Mouse (Mus musculus) B cell, adult 2 months (primary cell): ENCODE results near the gene 2310022A10Rik.

Experiments used
- DNase-seq, 2 experiments: peaks; one replicate each; pipeline ENCODE4 v3.0.0; 2022

The 2310022A10Rik gene

GRCm38 (mm10) chr7:27541922-27542321 lies 11.1 kb upstream of the 2310022A10Rik start:
- DNase-seq = no peak

GRCm38 (mm10) chr7:27542392-27543033 lies 10.5 kb upstream of the 2310022A10Rik start:
- DNase-seq = peak; percentile 87 to 88

DNA sequence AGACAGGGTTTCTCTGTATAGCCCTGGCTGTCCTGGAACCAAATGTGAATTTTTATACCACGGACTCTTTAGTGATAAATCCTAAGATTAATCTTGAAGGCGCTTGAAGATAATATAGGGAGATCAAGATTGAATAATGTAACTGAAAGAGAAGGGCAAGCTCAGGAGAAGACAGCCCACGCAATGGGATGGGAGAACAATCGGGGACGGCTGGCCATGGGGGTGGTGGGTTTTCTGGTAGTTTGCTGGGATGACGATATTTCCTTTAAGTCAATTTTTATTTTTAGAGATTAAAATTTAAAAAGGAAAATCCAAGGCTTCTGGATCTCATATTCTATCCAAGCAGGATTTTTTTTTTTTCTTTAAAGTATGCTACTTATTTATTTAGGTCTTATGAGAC lies 10.0 kb upstream of the 2310022A10Rik start:
- DNase-seq = no peak

DNA sequence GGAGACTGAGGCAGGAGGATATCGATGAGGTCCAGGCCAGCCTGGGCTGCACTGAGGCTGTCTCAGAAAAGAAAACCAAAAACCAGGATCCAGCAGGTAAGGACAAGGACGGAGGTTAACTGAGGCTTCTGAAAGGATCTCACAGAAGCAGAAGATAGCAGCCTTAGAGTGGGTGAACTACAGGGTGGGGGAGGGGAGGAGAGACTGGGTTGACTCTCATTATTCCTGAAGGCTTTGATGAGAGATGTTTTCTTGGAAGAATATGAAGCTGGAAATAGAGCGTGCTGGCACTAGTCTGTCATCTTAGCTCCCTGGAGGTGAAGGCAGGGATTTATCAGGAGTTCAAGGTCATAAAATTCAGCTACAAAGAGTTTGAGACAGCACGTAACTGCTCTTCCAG lies 9.2 kb upstream of the 2310022A10Rik start:
- no peak for DNase-seq

DNA sequence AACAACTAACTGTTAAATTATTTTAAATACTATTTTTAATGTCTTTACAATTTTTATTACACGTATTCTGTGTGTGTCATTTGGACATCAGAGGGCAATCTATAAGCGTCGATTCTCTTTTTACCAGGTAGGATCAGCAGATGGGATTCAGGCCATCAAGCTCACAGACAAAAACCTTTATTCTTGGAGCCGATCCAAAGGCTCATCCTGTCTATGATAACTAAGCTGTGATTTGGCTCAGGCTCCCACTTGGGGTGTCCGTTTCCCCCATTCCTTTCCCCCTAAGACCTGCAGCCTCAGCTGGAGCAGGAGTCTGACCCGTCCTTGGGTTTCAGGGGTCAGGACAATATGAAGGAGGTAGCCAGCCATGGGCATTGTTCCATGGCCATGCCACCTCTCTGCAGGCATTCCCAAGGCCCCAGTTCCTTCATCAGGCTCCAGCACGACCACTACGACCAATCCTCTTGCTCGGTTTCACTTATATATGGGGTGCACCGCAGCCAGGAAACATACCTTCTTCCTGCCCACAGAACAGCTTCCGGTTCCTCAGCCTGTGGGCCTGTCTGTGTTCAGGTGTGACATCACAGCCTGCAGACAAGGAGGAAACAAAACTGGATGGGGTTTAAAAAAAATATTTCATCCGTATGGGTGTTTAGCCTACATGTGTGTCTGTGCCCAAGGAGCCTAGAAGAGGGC lies 8.2 kb upstream of the 2310022A10Rik start:
- DNase-seq = peak; percentile 76 to 80

GRCm38 (mm10) chr7:27549597-27549996 lies 3.4 kb upstream of the 2310022A10Rik start:
- DNase-seq = no peak

GRCm38 (mm10) chr7:27552070-27552469 lies 963 bp upstream of the 2310022A10Rik start:
- DNase-seq = peak in 1 of 2 experiments; percentile 17

DNA sequence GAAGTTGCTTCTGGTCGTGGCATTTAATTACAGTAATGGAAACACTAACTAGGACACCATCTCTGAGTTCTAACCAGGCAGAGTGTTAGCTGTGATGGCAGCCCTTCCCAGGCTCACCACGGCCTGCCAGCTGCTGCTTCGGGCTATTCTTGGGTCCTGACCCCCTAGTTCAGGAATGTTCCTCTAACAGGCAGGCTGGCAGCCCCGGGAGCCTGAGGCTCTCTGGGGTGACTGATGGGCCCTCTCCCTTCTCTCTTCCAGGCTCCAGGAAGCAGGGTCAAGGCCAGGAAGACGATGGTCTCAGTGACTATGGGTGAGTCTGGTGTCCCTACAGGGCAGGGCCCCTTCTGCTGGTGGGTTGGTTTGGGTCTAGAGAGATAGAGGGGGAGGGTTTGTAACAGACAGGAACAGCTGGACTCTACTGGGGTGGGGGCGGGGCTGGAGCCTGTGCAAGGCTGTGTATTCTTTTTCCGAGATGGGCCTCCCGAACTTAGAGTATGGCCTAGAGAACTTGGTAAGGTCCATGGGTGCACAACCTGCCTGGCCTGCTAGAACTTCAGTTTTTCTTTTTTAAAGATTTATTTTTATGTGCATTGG lies 7.4 kb downstream of the 2310022A10Rik start:
- no peak for DNase-seq

DNA sequence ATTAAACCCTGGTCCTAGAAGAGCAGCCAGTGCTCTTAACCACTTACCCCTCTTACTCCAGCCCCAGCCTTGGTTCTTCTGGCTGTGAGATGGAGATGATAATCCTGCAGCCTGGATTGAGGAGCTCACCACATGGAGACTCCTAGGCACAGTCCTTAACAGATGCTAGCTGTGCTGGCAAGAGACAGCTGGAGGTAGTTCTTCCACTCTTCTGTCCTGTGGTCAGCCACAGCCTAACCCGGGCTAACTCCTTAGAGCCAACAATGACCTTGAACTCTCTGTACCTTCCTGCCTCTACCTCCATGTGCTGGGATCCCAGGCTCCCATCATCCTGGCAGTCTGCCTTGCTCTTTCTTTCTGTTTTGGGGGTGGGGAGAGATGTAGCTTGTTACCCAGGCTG lies 7.9 kb downstream of the 2310022A10Rik start:
- no peak for DNase-seq

DNA sequence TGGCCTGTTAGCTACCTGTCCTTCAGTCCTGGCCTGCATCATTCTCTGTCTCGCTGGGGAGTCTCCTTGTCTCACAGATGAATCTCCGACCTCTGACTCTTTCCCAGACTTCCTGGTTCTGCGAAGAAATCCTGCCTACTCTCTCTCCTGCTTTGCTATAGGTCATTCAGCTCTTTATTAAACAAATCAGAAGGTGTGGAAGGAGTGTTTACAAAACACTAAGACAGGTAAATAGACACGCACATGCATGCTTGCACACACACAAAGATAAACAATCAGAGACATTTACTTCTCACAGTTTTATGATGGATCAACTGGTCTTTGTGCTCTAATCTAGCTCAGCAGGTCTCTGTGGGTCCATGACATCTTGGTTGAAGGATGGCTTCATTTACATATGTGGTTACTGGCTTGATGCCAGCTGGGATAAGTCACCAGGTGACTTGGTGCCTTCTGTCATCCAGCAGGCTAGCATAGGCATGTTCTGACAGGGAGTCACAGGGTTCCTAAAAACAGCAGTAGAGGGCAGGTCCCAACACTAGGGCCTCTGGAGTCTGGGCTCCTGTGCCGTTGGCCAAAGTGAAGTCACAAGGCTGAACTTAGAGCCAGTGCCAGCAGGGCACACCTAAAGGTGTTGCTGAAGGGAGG lies 16.7 kb downstream of the 2310022A10Rik start:
- DNase-seq = no peak

- no peak for DNase-seq
Measured at GRCm38 (mm10) chr7:27572133-27572532, 19.1 kb downstream of the 2310022A10Rik start.

DNA sequence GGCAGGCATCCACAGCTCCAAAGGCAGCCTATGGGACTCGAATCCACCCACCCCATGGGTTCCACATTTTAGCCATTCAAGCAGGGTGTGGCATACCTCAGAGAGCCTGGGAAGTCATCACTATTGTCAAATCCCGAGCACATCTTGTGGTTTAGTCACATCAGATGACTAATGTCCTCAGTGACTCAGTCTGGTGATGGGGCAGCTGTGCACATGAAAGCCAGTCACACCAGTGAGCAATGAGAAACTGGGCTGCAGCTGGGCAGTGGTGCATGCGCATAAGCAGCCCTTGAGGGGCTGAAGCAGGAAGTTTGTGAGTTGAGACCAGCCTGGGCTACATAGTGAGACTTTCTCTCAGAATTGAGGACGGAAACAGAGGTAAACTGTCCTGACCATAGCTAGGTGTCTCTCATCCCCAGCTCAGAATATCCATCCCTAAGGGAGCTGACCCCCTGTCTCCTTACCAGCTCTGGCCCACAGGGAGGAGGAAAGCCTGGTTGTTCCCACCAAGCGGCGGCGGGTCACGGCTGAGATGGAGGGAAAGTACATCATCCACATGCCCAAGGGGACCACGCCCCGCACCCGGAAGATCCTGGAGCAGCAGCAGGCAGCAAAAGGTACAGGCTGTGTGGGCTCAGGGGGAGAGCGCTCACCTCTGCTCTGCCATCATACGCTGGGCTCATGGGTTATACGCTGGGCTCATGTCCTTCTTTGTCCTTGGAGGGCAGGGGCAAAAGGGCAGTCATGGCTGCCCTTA lies 21.3 kb downstream of the 2310022A10Rik start:
- no peak for DNase-seq

GRCm38 (mm10) chr7:27576914-27577313 lies 23.9 kb downstream of the 2310022A10Rik start:
- peak; percentile 76 to 79 for DNase-seq

GRCm38 (mm10) chr7:27577589-27577988 lies 24.6 kb downstream of the 2310022A10Rik start:
- no peak for DNase-seq

DNA sequence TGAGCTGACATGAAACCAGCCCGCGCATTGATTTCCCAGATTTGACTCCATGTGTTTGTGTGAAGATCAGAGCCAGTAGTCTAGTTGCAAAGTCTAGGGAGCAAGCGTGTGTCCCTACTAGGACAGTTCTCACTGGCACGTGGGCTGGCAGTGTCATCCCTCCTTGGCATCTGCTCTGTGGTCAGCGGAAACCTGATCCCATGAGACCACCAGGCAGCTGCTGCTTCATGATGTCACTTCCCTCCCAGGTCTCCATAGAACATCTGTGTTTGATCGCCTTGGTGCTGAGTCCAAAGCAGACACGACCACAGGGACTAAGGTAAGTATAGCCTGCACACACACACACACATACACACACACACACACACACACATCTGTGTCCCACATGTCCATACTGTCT lies 25.4 kb downstream of the 2310022A10Rik start:
- DNase-seq = no peak

DNA sequence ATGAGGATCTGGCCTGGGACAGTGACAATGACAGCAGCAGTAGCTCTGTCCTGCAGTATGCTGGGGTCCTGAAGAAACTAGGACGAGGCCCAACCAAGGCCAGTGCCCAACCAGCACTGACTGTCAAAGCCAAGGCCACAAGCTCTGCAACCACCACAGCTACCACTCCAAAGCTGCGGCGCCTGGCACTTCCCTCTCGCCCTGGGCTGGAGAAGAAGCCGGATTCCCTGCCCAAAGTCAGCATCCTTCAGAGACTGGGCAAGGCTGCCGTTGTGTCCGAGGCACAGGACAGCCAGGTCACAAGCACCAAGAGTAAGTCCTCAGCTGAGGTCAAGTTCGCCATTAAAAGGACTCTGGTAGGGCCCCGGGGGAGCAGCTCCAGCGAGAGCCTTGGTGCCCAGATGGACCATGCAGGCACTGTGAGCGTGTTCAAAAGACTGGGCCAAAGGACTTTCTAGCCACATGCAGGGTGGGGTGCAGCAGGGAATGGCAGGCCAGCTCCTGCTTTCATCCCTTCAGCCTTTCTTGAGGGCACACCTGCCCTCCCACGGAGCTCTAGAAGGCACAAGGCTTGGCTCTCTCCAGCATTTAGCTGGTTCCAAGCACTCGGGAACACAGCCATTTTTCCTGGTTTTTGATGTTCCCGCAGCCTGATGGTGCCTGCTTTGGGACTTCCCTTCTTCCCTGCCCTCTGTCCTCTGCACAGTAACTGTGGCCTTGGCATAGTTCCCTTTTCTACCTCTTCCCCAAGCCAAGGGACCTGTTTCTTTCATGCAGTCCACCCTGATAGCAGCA lies 27.5 kb downstream of the 2310022A10Rik start:
- no peak for DNase-seq

DNA sequence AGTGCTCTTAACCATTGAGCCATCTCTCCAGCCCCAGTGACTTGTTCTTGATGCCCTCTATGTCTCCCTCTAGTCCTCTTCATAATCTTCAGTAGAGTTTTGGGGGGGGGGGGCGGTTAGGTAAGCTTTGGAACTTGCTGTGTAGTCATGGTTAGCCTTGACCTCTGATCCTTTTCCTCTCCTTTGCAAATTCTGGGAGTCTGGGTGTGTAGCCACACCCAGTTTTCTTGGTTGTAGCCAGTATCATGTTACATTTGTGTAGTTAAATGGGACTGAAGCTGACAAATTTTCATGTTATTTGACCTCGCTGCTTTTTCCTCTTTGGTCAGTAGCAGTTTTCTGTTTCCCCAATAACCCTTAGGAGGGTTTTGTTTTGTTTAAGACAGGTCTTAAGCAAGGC lies 33.8 kb downstream of the 2310022A10Rik start:
- DNase-seq = no peak

DNA sequence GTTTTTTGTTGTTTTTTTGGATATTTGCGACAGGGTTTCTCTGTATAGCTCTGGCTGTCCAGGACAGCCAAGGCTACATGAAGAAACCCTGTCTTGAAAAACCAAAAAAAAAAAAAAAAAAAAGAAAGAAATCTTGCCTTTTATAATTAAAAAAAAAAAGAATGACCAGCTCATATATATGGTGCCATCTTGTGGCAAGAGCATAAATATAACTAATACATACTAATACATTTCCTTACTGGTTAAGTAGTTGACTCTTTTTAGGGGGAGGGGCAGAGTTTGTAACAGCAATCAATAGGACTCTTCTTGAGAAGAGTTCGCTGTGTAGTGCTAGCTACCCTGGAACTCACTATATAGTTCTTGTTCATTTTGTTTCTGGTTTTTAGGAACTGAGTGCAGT lies 34.7 kb downstream of the 2310022A10Rik start:
- no peak for DNase-seq

GRCm38 (mm10) chr7:27590088-27590487 lies 37.1 kb downstream of the 2310022A10Rik start:
- DNase-seq = no peak

DNA sequence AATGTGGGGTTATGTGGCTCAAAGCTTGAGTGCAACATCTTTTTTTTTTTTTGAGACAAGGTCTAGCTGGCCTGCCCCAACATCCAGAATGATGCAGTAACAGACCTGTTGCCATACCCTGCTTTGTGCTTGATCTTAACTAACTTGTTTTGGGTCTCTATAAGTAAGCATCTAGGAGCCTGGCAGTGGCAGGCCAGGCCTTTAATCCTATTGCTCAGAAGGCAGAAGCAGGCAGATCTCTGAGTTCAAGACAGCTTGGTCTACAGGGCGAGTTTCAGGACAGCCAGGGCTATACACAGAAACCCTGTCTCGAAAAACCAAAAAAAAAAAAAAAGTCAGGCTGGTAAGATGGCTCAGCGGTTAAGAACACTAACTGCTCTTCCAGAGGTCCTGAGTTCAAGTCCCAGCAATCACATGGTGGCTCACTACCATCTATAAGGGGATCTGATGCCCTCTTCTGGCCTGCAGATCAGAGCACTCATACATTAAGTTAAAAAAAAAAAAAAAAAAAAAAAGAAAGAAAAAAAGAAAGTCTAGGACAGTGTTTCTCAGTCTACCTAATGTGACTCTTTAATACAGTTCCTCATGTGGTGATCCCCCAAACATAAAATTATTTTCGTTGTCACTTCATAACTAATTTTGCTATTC lies 37.7 kb downstream of the 2310022A10Rik start:
- peak; percentile 35 to 38 for DNase-seq
